Mouse (Mus musculus): Measurements from ENCODE around the gene Susd2.
A peak's percentile ranks its signal among the peaks of the same experiment; 100 is the strongest.

The Susd2 gene

DNA sequence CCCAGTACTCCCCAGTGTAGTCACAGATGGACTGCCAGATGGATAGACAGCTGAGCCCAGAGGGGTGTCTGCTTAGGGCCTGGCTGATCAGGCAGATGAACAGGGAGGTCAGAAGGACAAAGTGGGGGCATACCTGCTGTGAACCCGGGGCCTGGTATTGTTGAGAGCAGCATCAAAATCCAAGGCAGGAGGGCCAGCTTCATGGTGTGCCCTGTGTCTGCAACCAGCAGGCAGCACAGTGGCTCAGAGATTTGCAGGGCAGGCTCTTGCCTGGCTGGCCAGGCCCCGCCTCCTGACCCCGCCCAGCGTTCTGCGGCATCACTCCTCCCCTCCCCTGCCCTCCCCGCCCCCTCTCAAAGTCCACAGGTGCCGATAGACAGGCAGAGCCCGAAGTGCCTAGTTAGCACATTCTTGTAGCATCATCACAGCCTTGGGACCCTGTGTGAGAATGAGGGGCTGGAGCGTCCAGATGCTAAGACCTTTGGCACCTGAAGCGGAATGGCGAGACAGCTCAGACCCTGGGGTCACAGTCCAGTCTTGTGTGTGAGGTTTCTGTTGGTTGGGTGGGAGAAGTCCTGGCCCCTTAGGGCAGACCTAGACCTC lies at the start of gene Susd2:
Gene Susd2 (minus strand): TSS at position 268 of the 603 bp plus-strand sequence.
- peak; percentile 41 for DNase-seq (ENCODE audit: low spot score)

DNA sequence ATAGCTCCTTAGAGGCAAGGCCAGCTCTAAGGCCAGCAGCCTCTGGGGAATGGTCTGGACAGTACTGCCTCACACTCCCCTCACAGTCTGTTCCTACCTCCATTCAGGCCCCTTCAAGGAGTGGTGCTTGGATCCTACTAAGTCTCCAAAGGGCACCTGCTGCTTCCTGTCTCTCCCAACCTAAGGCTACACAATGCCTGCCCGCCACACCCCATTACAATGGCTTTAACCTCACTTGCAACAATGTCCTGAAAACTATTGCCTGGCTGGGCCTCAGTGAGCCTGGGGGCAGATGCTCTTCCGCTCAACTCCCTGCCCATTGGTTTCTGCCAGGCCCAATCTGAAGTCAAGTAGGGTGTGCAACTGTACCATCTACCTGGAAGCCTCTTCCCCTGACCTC lies 44.8 kb upstream of the Susd2 start:
- DNase-seq (ENCODE audit: low spot score) = no peak

DNA sequence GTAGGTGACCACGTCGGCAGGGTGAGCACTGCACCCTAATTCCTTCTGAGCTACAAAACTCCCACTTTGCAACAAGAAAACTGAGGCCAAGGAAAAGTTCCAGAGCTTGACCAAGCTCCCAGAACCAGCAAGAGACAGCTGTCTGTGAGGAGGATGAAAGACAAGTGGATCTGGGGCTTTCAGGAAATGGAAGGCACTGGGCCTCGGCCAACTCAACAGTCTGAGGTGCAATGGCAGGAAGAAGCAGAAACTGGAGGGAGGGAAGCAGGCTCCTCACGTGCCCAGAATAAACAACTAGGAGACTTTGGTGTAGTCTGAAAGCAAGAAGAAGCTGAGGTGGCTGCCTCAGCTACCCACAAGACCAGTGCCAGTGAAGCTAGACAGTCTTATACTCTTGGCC lies 42.9 kb upstream of the Susd2 start:
- no peak for DNase-seq (ENCODE audit: low spot score)

DNA sequence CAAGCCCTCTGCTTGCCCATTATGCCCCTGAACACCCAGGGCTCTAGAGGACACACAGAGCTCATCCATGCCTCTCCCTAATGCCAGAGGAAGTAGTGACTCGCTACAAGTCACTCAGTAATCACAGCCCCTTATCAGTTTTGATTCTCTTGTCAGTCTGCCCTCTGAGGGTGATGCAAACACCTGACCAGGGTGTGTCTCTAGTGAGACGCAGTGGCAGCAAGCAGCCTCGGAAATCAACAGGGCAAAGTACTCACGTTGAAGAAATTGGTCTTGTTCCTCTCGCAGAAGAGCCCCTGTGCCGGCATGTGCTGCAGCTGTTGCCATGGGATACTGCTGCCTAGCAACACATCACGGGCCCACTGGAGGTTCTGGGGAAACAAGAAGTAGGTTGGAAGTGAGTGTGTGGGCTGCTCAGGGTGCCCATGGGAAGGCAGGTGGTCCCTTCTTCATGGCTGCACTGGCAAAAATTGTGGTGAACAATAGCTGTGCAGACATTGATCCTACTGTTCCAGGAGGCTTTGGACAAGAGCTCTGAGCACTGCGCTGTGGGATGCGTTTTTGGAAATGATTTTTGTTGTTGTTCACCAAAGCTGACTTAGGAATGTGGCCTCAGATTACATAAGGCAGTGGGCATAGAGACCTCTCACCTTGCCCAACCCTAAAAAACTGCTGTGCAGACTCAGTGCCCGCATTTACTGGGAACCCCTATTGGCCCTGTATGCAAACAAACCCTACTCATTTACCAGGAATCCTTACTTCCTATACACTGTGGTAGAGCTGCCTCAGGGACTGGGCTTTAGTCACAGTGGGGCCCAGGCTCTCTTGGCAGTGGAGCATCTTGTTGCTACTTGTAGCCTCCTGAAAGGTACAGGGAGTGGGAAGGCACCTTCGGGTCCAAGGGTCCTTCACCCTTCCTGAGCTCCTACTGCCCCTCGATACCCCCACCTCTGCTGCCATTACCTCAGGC lies 40.5 kb upstream of the Susd2 start:
- no peak for DNase-seq (ENCODE audit: low spot score)

DNA sequence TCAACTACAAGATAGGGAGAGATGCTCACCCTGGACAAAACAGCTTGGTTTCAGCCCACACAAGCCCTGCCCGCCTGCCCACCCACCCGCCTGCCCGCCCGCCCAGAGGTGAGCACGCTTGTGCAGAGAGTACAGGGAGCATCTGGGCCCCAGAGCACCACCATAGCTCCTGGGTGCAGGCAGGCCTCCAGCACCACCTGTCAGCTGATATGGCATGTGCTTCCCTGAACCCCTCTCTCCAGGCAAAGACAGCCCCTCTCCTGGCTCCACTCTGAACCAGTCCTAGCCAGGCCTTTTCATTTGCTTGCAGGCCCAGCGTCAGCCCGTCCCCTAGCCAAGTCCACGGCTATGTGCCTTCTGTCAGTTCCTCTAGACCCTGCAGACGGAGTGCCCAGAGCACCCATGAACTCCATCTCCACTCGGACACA lies 36.8 kb upstream of the Susd2 start:
- no peak for DNase-seq (ENCODE audit: low spot score)

DNA sequence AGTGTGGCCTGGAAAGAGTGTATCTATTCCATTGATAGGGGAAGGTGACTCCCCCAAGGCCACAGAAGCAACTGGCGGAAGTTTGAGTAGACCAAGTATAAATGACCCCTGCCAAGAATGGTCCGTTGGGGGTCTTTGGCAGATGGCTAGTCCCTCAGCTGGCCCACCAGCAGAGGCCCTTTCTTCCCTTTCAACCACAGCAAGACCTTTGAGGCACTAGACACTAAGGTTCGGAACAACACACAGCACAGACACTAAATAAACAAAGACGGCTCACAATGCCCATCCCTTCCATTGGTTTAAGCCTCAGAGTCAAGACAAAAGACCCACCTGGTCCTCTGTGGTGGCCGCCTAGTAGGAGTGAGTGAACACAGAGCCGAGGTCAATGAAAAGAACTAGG lies 35.4 kb upstream of the Susd2 start:
- no peak for DNase-seq (ENCODE audit: low spot score)

DNA sequence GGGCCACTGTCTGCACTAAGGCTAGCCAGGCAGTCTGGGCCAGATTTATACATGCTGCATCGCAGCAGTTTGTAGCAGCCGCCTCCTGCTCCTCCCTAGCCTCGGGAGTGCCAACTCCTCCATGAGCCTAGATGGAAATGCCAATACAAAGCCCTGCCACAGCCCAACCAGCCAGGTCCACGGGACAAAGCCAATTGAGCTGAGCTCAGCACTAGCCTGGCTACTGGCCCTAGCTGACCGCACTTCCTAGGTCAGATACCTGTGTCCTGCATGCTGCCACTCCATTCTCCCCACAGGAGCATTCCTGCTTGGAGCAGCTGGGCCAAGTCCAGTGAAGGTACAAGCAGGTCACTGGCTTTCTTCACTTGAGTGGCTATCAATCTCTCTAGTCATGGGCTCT lies 34.2 kb upstream of the Susd2 start:
- DNase-seq (ENCODE audit: low spot score) = no peak

DNA sequence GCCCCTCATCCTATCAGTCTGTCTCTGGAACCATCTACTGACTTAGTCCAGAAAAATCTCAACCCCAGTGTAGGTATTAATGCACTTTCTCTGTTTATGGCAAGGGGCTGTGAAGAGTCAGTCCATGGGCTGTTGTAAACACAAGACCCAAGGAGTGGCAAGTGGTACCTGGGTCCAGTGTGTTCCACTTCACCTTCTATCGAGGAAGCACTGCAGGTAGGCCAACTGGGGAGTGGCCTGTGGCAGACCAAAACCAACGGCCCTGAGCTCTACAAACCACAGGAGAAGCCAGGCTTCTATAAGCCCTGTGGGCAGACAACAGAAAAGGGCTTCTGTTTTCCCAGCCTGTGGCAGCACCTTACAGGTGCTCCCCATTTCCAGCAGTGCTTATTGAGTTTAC lies 33.8 kb upstream of the Susd2 start:
- no peak for DNase-seq (ENCODE audit: low spot score)

DNA sequence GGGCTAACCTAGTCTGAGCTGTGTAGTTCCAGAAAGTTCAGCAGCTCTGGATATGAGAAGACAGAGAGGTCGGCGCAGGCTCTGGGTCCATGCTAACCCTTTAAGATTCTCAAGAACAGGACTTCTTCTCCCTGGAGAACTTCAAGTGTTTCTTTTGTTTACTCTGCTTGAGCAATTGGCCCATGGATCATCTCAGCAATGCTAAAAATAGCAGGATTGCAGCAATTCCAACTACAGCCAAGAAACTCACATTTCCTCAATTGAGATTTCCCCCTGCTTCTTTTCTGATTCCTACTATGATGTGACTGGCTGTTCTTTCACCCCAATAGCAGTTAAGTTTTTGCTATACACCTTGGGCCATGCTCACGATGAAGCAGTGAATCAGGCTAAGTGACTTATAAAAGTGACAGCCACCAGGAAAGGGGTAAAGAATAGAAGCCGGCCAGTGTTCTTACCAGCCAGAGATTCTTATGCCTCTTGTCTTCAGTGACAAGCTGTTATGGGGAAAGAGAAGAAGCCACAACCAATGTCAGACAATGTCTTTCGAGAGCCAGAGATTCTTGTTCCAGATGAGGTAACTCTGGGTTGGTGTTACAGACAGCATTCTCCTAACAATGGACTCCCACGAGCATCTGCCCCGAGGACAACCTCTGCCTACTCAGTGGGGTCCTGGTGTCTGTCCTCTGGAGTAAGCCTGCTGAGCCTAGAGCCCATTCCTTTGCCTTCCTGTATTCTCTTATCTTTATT lies 33.2 kb upstream of the Susd2 start:
- no peak for DNase-seq (ENCODE audit: low spot score)

DNA sequence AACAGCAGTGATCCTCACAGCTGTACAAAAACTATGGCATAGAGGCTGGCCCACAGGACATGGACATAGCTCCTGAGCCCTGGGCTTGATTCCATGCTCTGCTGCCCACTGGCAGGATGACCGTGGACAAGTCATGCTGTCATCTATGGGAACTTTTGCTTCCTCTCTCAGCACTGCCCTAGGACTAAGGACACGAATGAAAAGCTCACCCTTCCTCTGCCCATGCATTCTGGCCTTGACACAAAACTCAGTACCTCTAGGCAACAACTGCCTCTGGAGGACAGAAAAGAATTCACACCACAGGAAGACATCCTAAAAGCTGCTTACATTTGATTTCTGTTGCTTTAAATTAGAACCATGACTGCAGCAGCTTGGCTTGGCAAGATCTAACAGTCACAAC lies 32.5 kb upstream of the Susd2 start:
- no peak for DNase-seq (ENCODE audit: low spot score)

DNA sequence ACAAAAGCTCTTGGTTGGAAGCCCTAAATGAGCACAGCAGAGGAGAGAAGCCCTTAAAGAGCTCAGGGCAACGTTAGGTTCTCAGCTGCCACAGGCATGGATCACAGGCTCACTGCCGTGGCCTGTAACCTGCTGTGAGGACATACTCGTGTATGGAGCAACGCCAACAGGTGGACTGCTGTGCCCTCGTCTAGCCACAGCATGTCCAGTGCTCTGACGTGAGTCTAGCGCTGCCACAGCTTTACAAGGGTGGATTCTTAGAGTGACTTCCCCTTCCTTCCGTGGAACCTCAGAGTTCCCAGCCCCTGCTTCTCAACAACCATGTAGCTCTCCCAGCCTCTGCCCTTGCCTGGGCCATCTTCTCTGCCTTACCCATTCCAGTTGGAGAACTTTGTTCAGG lies 31.8 kb upstream of the Susd2 start:
- DNase-seq (ENCODE audit: low spot score) = no peak

DNA sequence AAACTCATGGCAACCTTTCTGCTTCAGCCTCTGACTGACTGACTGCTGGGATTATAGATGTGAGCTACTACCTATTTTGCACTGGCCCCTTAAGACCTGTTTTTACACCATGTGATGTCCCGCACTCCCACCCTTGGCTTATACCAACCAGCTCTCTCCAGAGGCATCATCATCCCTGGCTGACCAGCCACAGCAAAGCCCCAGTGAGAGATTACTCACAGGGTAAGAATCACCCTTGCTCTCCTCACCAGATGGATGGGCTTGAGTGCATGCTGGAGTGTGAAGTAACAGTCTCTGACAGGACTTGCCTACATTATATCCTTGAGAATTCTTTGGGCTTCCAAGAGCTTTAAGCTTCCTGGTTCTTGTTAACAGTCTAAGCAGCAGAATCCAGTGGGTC lies 26.1 kb upstream of the Susd2 start:
- DNase-seq (ENCODE audit: low spot score) = no peak

DNA sequence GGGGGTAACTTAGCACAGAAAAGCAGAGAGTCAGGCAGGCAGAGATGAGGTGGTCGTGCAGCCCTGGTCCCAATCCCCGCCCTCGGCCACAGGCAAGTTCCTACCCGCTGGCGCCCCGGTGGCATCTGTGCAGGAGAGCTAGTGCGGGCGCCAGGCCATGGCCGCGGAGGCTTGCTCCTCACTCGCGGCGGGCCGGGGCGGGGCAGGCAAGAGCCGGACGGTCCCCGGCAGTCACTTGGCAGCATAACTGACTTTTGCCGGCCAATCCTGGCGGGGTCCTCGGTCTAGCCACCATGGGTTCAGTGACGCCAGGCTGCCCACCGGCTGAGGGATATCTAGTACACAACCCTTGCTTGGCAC lies 24.1 kb upstream of the Susd2 start:
- peak; percentile 65 for DNase-seq (ENCODE audit: low spot score)

DNA sequence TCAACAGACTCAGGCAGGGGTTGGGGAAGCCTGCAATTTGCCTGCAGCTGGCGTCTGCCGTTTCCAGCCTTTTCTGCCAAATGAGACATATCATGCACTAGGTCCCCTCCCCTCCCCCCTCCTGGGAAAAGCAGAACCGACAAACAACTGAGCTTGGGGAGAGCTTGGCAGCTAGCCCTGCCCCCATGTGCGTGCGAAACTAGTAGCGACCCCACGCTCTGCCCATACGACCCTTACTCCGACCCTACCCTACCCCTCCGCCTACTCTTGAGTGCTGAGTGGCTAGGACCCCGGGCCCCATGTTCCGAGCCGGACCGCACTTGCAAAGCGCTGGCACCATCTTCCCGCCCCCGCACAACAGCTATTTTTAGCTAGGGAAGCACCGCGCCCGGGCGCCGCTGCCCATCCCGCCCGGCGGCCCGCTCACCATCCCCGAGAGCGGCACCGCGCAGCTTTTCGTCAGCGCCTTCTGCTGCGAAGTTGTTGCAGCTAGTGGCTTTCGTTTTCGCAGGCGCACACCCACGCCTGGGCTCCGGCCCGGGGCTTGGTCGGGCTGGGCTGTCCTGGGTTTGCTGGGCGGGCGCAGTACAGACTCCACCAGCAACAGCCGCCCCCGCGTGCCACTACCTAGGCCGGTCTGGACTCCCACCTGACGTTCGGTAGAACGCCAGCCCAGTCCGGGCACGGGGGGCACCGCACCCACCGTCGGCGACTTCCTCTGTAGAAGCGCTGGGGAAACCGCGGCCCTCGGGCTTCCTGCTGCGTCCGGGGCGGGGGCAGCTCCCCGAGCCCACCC lies 23.5 kb upstream of the Susd2 start:
- peak; percentile 70 for DNase-seq (ENCODE audit: low spot score)

DNA sequence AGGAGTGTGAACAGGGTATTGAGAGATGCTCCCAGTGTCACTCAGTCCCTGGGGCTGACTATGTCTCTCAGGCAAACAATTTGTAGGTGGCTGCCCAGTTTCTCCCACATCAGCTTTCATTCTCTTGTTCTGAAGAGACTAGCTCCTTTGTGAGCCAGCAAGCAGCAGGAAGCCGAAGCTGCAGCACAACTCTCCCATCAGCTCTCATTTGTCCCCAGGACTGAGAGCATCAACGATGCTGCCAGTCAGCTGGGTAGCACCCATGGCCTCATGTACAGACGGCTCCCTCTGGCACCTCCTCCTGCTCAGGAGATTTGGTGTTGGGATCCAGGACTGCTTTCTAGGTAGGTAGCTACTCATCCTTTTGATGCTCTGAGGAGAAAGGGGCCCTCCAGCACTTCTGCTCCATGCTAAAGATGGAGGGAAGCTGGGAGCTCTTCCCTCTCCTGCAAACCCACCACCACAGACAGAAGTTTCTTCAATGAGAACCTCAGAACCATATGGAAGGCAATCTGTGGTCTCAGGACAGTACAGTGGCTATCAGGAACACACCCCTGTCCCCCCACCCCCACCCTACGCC lies 22.7 kb upstream of the Susd2 start:
- DNase-seq (ENCODE audit: low spot score) = no peak

DNA sequence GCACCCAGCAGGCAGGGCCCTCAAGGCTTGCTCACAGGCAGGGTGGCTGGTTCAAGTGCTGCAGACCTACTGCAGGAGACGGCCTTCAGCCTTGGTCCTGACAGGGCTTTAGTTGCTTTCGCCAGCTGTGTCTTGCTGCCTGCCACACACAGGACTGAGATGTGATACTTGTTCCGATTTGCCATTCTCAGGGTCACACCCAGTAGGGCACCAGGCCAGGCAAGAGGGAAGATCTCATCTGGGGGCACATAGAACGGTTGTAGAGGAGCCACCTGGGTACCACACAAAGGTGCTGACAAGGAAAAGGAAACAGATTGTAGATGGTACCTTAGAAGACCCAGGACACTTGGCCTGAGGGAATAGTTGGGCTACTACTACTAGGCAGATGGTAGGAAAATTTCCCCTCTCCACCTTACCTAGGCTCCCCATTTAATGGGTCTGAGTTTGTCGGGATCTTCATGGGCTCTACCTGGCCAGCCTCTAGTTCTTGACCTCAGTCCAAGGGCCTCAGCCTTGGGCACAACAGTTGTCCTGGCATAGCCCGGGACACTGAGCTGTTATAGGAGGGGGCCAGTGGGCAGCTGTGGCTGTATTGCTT lies 21.0 kb upstream of the Susd2 start:
- no peak for DNase-seq (ENCODE audit: low spot score)

DNA sequence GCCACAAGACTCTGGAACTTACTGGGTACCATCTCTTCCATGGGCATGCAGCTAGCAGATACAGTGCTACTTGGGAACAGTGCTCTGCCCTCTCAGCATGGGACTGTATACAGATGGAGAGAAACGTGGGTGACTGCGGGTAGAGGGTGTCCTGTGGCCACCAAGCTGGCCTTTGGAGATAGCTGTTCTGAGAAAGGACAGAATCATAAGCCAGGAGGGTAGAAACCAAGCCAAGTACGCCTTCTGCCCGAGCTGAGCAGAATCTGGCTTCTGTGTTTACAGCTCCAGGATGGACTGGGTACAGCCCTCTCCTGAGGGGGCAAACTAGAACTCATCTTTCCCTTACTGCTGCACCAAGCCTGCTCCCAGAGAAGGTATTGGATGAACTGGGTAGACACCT lies 18.8 kb upstream of the Susd2 start:
- no peak for DNase-seq (ENCODE audit: low spot score)

DNA sequence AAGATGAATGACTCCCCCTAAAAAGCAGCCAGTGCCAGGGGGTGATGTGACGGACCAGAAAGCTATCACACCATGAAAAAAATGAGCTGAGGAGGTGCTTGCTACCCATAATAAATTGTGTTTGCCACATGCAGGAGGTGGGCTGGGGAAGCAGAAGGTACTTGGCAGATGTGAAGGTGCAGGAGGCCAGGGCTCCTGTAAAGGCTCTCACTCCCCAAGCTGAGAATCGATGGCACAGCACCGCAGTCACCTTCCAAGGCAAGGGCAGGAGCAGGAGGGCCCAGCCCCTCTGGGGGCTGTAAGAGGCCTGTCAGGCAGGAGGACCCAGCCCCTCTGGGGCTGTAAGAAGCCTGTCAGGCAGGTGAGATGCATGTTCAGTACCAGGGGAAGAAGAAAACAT lies 18.1 kb upstream of the Susd2 start:
- DNase-seq (ENCODE audit: low spot score) = no peak

DNA sequence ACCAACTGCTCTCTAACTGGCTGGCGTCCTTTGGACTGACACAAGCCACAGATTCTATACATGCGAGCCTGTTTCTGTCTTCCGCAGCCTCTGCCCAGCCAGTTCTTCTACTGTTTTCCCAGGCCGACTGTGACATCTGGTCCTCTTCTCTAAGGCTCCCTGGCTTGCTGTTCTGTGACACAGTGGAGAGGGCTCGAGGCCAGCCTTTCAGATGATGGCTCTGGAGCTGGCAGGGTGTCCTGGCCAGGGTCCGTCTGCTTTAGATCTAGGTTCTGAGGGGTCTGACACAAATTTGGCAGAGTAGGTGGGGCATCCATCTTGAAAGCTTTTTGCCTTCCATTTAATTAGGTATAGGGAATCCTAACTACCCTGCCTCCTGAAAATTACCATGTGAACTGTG lies 17.6 kb upstream of the Susd2 start:
- no peak for DNase-seq (ENCODE audit: low spot score)

DNA sequence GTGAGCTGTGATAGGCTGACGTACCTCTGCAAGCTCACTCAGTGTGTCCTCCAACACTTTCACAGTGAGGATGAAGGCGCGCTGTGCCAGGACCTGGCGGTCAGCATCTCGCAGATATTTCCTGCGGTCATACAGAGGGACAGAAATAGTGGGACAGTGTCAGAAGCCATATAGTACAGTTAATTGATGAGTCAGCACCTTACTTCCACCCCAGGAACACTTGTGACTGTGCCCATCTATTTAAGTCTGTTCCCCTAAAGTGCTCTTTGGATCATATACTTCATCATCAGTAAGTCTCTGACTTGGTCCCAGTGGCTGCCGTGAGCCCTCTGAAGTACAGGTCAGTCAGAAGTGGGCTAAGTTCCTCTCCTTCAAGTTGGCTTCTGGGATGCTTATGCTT lies 14.0 kb upstream of the Susd2 start:
- DNase-seq (ENCODE audit: low spot score) = no peak

DNA sequence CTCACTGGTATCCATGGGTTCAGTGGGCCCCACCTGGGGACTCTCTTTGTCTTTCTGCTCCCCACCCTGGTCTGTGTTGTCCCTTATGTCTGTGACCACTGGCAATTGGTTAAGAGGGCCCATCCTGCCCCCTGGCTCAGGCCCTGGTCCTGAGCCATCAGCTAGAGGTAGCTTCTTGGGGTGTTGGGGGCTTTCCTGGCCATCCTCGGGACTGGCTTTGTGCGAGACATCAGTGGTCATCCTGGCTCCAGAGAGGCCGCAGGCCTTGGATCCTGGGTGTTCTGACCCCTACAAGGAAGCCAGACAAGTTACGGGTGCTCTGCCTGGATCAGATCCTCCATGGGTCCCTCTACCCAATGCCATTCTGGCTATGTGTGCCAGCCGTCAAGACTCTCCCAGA lies 13.4 kb upstream of the Susd2 start:
- DNase-seq (ENCODE audit: low spot score) = no peak
